Mouse (Mus musculus) kidney, embryonic 16.5 days (tissue): Measurements from ENCODE around the gene Iqcn. TPM values are rescaled to one million over a fixed set of nuclear protein-coding genes. Genes with fewer than 3 reads are reported as not detected.

Source experiments
- ATAC-seq: fragments of 200-750 bp; cut with Nextera tagmentation; 2 replicates; pipeline ENCODE4 v1.8.0; 2017; ENCODE audit warnings: moderate TSS enrichment; ENCODE audit not compliant: low FRiP score, low TSS enrichment
- H3K27ac ChIP-seq: fragments of 300-500 bp; sonication (generic); 2 replicates; pipeline ENCODE4 v1.5.1; 2014; ENCODE audit warnings: low read length
- H3K27me3 ChIP-seq: fragments of 300-500 bp; sonication (generic); 2 replicates; pipeline ENCODE4 v1.6.1; 2014; ENCODE audit warnings: low read length, control low read depth, mixed read lengths; ENCODE audit not compliant: insufficient read depth
- H3K36me3 ChIP-seq: fragments of 300-500 bp; sonication (generic); 2 replicates; pipeline ENCODE4 v1.6.1; 2014; ENCODE audit warnings: low read length, control low read depth, mixed read lengths; ENCODE audit not compliant: insufficient read depth
- H3K4me1 ChIP-seq: fragments of 300-500 bp; sonication (generic); 2 replicates; pipeline ENCODE4 v1.6.1; 2014; ENCODE audit warnings: low read length, control low read depth, mixed read lengths; ENCODE audit not compliant: insufficient read depth
- H3K4me2 ChIP-seq: fragments of 300-500 bp; sonication (generic); replicated peaks from 2 replicates; pipeline ENCODE4 v1.6.1; 2014; ENCODE audit warnings: low read depth, low read length
- H3K4me3 ChIP-seq: fragments of 300-500 bp; sonication (generic); 2 replicates; pipeline ENCODE4 v1.5.1; 2014; ENCODE audit warnings: mild to moderate bottlenecking, low read length
- H3K9ac ChIP-seq: fragments of 300-500 bp; sonication (generic); replicated peaks from 2 replicates; pipeline ENCODE4 v1.6.1; 2014; ENCODE audit warnings: low read length
- H3K9me3 ChIP-seq: fragments of 300-500 bp; sonication (generic); 2 replicates; pipeline ENCODE4 v1.6.1; 2016; ENCODE audit warnings: low read length, control low read depth
- WGBS: fragments of 180-500 bp; shearing (Covaris S2); extraction: QIAGEN DNeasy Blood & Tissue Kit; methylation state at CpG from one replicate; pipeline ENCODE4 v1.1.7; 2014; 5-methylcytosine and 5-hydroxymethylcytosine counted together
- polyA plus RNA-seq: library from polyadenylated mRNA; unstranded; fragments of >200 nt; fragmentation: Nextera tagmentation; extraction: Ambion mirVana; gene quantifications from 2 replicates; pipeline ENCODE4 v1.2.1, GENCODE M21; 2015

Gene Iqcn
- polyA plus RNA-seq, 1 experiment from 2014 or later, result 0.04 TPM

DNA sequence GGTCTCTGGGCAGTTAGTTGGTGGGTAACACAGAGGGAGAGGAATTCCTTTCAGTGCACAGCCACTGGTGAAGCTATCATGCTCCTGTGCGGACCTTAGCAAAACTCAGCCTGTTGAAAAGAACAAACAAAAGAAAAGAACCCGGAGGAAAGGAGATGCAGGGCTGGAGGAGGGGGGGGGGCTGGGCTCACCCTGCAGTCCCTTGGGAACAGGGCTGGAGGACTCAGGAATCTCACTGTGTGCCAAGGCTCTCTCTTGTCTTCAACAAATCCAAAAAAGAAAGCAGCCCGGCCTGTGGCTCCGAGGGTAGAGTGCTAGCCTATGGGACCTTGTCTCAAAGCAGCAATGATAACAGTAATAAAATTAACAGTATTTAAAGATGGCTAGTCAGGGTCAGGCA lies 39.6 kb upstream of the Iqcn start:
- Histone ChIP-seq H3K9ac (no peak overlapping the region; the same call in 1 of the 2 replicates), H3K9me3 (no peaks in the 10 kb centered on the region), H3K4me3 (no peak overlapping the region), H3K4me2 (no peak overlapping the region), H3K27me3 (no peaks in the 10 kb centered on the region), H3K27ac (no peak overlapping the region), H3K36me3 (no peaks in the 10 kb centered on the region), H3K4me1 (peaks cover 12% of the 10 kb centered on the region; the same call in 1 of the 2 replicates)
- no peak for ATAC-seq
- 60% methylated on average over 4 of the region's 4 CpGs for WGBS

DNA sequence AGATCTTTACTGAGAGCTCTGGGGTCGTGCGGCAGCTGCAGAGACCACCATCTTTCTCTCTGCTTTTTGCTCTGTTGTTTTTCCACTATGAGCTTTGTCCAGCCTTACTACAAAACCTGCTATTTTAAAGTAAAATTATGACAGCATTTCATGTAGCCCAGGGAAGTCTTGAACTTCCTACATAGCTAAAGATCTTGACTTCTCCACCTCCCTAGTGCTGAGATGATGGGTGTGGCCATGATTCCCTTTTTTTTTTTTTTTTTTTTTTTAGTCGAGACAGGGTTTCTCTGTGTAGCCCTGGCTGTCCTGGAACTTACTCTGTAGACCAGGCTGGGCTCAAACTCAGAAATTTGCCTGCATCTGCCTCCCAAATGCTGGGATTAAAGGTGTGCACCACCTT lies 38.6 kb upstream of the Iqcn start:
- Histone ChIP-seq H3K9me3 (no peaks in the 10 kb centered on the region), H3K27me3 (no peaks in the 10 kb centered on the region), H3K4me2 (no peak overlapping the region), H3K36me3 (no peaks in the 10 kb centered on the region), H3K4me3 (no peak overlapping the region), H3K4me1 (peaks cover 9% of the 10 kb centered on the region; the same call in 1 of the 2 replicates), H3K27ac (no peak overlapping the region), H3K9ac (no peak overlapping the region)
- WGBS, result 84% methylated on average over 3 of the region's 3 CpGs
- ATAC-seq, result no peak

- 60% methylated on average over 2 of the region's 2 CpGs for WGBS
- Histone ChIP-seq H3K4me2 (no peak overlapping the region), H3K36me3 (no peaks in the 10 kb centered on the region), H3K4me1 (0 out of 2 replicates have a peak, but pooled peaks cover 2% of the 10 kb centered on the region), H3K9ac (0 out of 2 replicates have a peak overlapping the region, but pooled peaks have one; percentile 26), H3K27ac (peak overlapping the region; percentile 73), H3K27me3 (no peaks in the 10 kb centered on the region), H3K4me3 (no peak overlapping the region), H3K9me3 (no peaks in the 10 kb centered on the region)
- peak; percentile 76; the same call in 1 of the 2 replicates for ATAC-seq
Measured at GRCm38 (mm10) chr8:70665599-70665998, 37.7 kb upstream of the Iqcn start.

DNA sequence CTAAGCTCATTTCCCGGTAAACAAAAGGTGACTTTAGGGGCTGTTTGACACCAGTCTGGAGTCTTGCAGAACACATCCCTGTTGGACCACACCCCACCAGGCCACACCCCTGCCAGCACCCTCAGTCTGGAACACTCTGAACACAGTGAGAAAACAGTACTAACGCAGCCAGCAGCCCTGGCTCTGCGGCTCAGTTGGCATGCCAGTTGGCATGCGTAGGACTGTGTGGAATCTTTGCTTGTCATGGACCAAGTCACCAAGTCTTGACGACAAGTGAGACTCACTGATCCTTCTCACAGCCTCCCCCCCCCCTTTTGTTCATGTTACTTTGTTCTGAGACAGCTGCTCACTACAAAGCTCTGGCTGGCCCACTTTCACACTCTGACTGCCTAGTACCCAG lies 36.2 kb upstream of the Iqcn start:
- no peak overlapping the region for H3K4me2 ChIP-seq
- H3K4me3 ChIP-seq, result no peak overlapping the region
- H3K27me3 ChIP-seq, result no peaks in the 10 kb centered on the region
- H3K36me3 ChIP-seq, result no peaks in the 10 kb centered on the region
- H3K4me1 ChIP-seq, result peaks cover 12% of the 10 kb centered on the region; the same call in 1 of the 2 replicates
- no peaks in the 10 kb centered on the region for H3K9me3 ChIP-seq
- ATAC-seq, result no peak
- 64% methylated on average over 5 of the region's 5 CpGs for WGBS
- H3K9ac ChIP-seq, result no peak overlapping the region
- H3K27ac ChIP-seq, result no peak overlapping the region

GRCm38 (mm10) chr8:70671615-70672324 lies 31.5 kb upstream of the Iqcn start:
- peaks cover 34% of the 10 kb centered on the region for H3K4me1 ChIP-seq
- peak overlapping the region; percentile 80; the same call in 1 of the 2 replicates for H3K27ac ChIP-seq
- no peaks in the 10 kb centered on the region for H3K27me3 ChIP-seq
- H3K4me3 ChIP-seq, result no peak overlapping the region
- no peak overlapping the region for H3K4me2 ChIP-seq
- no peaks in the 10 kb centered on the region for H3K9me3 ChIP-seq
- no peak for ATAC-seq
- H3K9ac ChIP-seq, result no peak overlapping the region
- WGBS, result 62% methylated on average over 10 of the region's 10 CpGs
- H3K36me3 ChIP-seq, result no peaks in the 10 kb centered on the region

- 37% methylated on average over 19 of the region's 19 CpGs for WGBS
- Histone ChIP-seq H3K36me3 (no peaks in the 10 kb centered on the region), H3K4me2 (peak overlapping the region; percentile 49), H3K9ac (peak overlapping the region; percentile 74), H3K27ac (peak overlapping the region; percentile 80), H3K9me3 (no peaks in the 10 kb centered on the region), H3K4me3 (peak overlapping the region; percentile 61), H3K27me3 (no peaks in the 10 kb centered on the region), H3K4me1 (peaks cover 40% of the 10 kb centered on the region)
- no peak; the same call in 1 of the 2 replicates for ATAC-seq
Measured at GRCm38 (mm10) chr8:70672325-70673078, 30.8 kb upstream of the Iqcn start.

DNA sequence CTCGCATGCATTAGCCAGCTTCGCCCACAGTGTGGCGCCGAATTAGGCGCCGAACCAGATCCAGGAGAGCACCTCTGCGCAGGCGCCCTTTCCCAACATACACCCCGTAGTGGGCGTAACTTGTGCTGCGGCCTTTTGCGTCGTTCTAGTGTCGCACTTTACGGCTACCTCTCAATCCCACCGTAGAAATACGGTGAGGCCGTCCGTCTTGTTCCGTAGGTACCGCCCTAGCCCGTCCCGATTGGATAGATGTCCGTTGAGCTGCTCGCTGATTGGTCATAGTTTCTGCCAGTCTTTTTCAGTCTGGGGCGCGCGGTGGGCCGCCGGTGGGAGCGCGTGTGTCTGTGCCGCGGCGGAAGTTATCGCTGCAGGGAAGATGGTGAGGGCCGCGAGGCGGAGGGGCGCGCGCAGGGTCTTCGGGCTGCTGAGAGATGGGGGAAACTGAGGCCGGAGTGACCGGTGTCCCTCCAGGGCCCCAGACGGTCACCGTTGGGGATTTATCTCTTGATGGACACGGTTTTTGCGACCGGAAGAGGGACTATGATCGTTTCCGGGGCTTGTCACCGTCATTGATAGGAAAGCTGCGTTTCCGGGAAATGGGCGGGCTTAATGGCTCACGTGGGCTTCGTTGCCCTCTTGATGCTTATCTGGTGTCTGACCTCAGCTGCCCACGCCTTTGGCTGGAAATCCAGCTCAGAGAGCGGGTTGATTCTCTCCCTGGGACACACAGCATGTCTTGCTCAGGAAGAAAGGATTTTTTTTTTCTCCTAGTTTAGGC lies 30.0 kb upstream of the Iqcn start, which contains the start of gene Lsm4:
Lsm4 (plus strand) TSS at position 170 of the 778 bp plus-strand sequence.
- Histone ChIP-seq H3K36me3 (peaks cover 4% of the 10 kb centered on the region), H3K4me2 (peak within 1 kb of the TSS; percentile 72)

DNA sequence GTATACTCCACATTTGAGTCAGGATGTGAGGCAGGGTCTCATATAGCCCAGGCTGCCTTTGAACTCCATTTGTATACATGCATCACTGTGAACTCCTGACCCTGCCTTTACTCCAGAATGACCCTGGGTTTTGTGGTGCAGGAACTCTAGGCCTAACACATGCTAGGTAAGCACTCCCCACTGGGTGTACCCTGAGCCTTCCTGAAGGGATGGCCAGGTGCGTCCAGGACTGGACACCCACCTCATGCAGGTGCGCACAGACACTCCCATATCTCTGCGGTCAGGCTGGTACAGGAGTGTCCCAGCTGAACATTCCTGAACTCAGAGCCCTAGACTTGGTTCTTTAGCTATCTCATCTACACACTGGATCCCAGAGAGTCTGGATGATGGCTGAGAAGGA lies 29.1 kb upstream of the Iqcn start:
- WGBS, result 83% methylated on average over 3 of the region's 3 CpGs
- Histone ChIP-seq H3K4me2 (peak overlapping the region; percentile 72), H3K9me3 (no peaks in the 10 kb centered on the region), H3K27ac (peak overlapping the region; percentile 91), H3K27me3 (no peaks in the 10 kb centered on the region), H3K9ac (peak overlapping the region; percentile 68), H3K4me3 (peak overlapping the region; percentile 61), H3K4me1 (peaks cover 46% of the 10 kb centered on the region), H3K36me3 (peaks cover 6% of the 10 kb centered on the region)
- peak; percentile 11; the same call in 1 of the 2 replicates for ATAC-seq

More for the DNA sequence above, 30.0 kb upstream of the Iqcn start, which contains the start of gene Lsm4:
- H3K27me3 ChIP-seq, result no peaks in the 10 kb centered on the region
- H3K4me1 ChIP-seq, result peaks cover 46% of the 10 kb centered on the region
- peak within 1 kb of the TSS; percentile 91 for H3K27ac ChIP-seq
- H3K9me3 ChIP-seq, result no peaks in the 10 kb centered on the region
- ATAC-seq, result peak; percentile 97
- H3K4me3 ChIP-seq, result peak within 1 kb of the TSS; percentile 61
- under 1% methylated on average over 60 of the region's 60 CpGs for WGBS
- H3K9ac ChIP-seq, result peak within 1 kb of the TSS; percentile 74

DNA sequence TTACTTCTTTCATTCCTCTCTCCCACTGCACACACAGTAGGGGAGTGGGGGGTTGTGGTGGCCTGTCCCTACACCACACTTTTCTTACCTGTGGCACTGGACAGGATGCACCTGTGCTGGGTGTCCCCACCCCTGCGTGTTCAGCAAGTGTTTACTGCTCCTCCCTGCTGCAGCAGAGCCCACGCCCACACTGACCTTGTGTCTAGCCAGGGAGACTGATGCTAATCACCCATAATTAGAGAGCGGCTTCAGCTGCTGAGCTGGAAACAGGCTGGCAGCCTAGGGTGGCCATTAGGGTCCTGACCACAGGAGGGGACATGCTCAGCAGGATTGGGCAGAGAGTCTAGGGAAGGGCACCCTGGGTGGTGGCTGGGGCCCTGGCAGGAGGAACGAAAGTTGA lies 28.5 kb upstream of the Iqcn start:
- no peak for ATAC-seq
- Histone ChIP-seq H3K9ac (peak overlapping the region; percentile 68), H3K4me2 (no peak overlapping the region), H3K9me3 (no peaks in the 10 kb centered on the region), H3K27me3 (no peaks in the 10 kb centered on the region), H3K36me3 (peaks cover 6% of the 10 kb centered on the region), H3K27ac (peak overlapping the region; percentile 91), H3K4me1 (peaks cover 46% of the 10 kb centered on the region), H3K4me3 (no peak overlapping the region)
- WGBS, result 62% methylated on average over 4 of the region's 4 CpGs
